Mouse (Mus musculus): Measurements from ENCODE around the gene Sbf2. TPM values are rescaled to one million over a fixed set of nuclear protein-coding genes. Genes with fewer than 3 reads are reported as not detected.

Gene Sbf2
- polyA plus RNA-seq, 1 experiment, result 8.8 TPM

- WGBS, result 73% methylated on average over 2 of the region's 2 CpGs
- no peak overlapping the region for H3K27ac ChIP-seq (ENCODE audit: control insufficient read depth, insufficient read depth, low read length)
- no peaks in the 10 kb centered on the region for H3K36me3 ChIP-seq (ENCODE audit: control insufficient read depth, insufficient read depth, low read length)
- TF ChIP-seq POLR2A (IDR thresholded peaks at IDR 0.05; ENCODE audit: control insufficient read depth, extremely low read depth, insufficient read depth, low read length, poor library complexity) (no peak), CTCF (IDR thresholded peaks at IDR 0.05; ENCODE audit: borderline replicate concordance, control insufficient read depth, extremely low read depth, insufficient read depth, low read length, poor library complexity) (no peak)
- DNase-seq, result no peak
- H3K27me3 ChIP-seq (ENCODE audit: control insufficient read depth, insufficient read depth, low read length), result no peaks in the 10 kb centered on the region
- peaks cover 5% of the 10 kb centered on the region for H3K4me1 ChIP-seq (replicated peaks; ENCODE audit: control insufficient read depth, insufficient read depth, low read length)
- no peak overlapping the region for H3K4me3 ChIP-seq (ENCODE audit: control insufficient read depth, insufficient read depth, low read length)
Observed at GRCm38 (mm10) chr7:110387565-110387964, 227.2 kb downstream of the Sbf2 start.

GRCm38 (mm10) chr7:110385482-110385881, 229.2 kb downstream of the Sbf2 start:
- no peak overlapping the region for H3K27ac ChIP-seq (ENCODE audit: control insufficient read depth, insufficient read depth, low read length)
- no peak for TF ChIP-seq CTCF (IDR thresholded peaks at IDR 0.05; ENCODE audit: borderline replicate concordance, control insufficient read depth, extremely low read depth, insufficient read depth, low read length, poor library complexity)
- TF ChIP-seq POLR2A (IDR thresholded peaks at IDR 0.05; ENCODE audit: control insufficient read depth, extremely low read depth, insufficient read depth, low read length, poor library complexity), result no peak
- H3K4me1 ChIP-seq (replicated peaks; ENCODE audit: control insufficient read depth, insufficient read depth, low read length), result peaks cover 9% of the 10 kb centered on the region

DNA sequence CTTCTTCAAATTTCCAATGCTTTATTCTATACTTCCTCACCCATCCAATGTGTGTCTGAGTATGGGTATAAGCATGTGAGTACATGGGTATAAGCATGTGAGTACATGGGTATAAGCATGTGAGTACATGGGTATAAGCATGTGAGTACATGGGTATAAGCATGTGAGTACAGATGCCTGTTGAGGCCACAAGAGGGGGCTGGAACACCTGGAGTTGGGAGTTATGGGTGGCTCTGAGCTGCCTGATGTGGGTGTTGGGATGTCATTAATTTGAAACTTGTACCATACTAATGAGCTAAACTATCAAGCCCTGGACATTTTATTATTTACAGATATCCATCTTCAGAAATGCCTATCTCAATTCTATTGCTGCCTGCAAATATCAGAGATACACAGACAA, 230.4 kb downstream of the Sbf2 start:
- no peak overlapping the region for H3K27ac ChIP-seq (ENCODE audit: control insufficient read depth, insufficient read depth, low read length)
- no peaks in the 10 kb centered on the region for H3K27me3 ChIP-seq (ENCODE audit: control insufficient read depth, insufficient read depth, low read length)
- no peaks in the 10 kb centered on the region for H3K36me3 ChIP-seq (ENCODE audit: control insufficient read depth, insufficient read depth, low read length)
- no peak overlapping the region for H3K4me3 ChIP-seq (ENCODE audit: control insufficient read depth, insufficient read depth, low read length)
- DNase-seq, result no peak
- H3K4me1 ChIP-seq (replicated peaks; ENCODE audit: control insufficient read depth, insufficient read depth, low read length), result peaks cover 9% of the 10 kb centered on the region
- no peak for TF ChIP-seq POLR2A (IDR thresholded peaks at IDR 0.05; ENCODE audit: control insufficient read depth, extremely low read depth, insufficient read depth, low read length, poor library complexity)
- TF ChIP-seq CTCF (IDR thresholded peaks at IDR 0.05; ENCODE audit: borderline replicate concordance, control insufficient read depth, extremely low read depth, insufficient read depth, low read length, poor library complexity), result no peak

More at GRCm38 (mm10) chr7:110385482-110385881, 229.2 kb downstream of the Sbf2 start:
- Histone ChIP-seq H3K4me3 (ENCODE audit: control insufficient read depth, insufficient read depth, low read length) (no peak overlapping the region), H3K27me3 (ENCODE audit: control insufficient read depth, insufficient read depth, low read length) (no peaks in the 10 kb centered on the region), H3K36me3 (ENCODE audit: control insufficient read depth, insufficient read depth, low read length) (no peaks in the 10 kb centered on the region)
- WGBS, result 91% methylated on average over 1 of the region's 1 CpGs
- no peak for DNase-seq

DNA sequence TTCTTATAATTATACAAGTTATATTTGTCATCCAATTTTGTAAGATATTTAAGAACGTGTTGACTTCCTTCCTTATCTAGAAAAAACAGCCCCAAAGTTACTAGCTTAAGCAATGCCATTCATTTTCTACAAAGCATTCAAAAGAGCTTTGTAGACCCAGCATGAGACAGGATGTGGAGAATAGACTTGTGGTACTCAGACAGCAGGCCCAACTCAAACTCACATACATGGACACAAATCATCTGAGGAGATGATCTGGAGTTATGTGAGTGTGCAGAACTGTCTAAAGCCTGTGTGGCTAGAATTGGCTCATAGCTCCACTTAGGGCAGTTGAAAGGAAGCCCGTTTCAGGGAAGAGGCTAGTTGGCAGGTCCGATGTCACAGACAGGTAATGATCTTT, 233.1 kb downstream of the Sbf2 start:
- Histone ChIP-seq H3K4me1 (replicated peaks; ENCODE audit: control insufficient read depth, insufficient read depth, low read length) (peaks cover 4% of the 10 kb centered on the region; the same call in 1 of the 2 replicates), H3K4me3 (ENCODE audit: control insufficient read depth, insufficient read depth, low read length) (no peak overlapping the region), H3K36me3 (ENCODE audit: control insufficient read depth, insufficient read depth, low read length) (no peaks in the 10 kb centered on the region), H3K27me3 (ENCODE audit: control insufficient read depth, insufficient read depth, low read length) (no peaks in the 10 kb centered on the region), H3K27ac (ENCODE audit: control insufficient read depth, insufficient read depth, low read length) (no peak overlapping the region)
- DNase-seq, result no peak
- TF ChIP-seq CTCF (IDR thresholded peaks at IDR 0.05; ENCODE audit: borderline replicate concordance, control insufficient read depth, extremely low read depth, insufficient read depth, low read length, poor library complexity), result no peak
- no peak for TF ChIP-seq POLR2A (IDR thresholded peaks at IDR 0.05; ENCODE audit: control insufficient read depth, extremely low read depth, insufficient read depth, low read length, poor library complexity)
- WGBS, result 57% methylated on average over 3 of the region's 3 CpGs

DNA sequence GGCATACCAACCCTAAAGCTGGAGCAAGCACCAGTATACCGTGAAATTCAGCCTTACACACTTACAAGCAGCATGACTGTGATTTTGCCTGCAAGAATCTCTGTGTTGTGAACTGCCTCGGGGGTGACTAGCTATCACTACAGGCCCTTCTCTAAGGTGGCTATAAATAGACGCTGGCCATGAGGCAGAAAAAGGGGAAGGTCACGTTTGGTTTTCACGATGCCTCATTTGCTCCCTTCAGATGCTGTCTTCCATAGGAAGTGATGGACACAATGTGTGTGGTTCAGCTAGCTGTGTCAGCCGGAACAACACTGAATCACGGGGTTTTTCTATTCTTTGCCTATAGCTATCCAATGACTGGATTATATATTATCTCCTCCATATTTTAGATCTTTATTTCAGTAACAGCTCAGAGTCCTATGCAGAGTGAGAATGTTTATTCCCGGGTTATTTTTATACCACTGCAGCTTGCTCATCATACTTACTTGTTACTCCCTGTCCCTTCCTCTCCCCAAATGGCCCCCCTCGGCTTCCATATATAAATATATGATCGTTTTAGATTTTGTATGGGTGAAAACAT, 235.3 kb downstream of the Sbf2 start:
- no peak for DNase-seq
- TF ChIP-seq CTCF (IDR thresholded peaks at IDR 0.05; ENCODE audit: borderline replicate concordance, control insufficient read depth, extremely low read depth, insufficient read depth, low read length, poor library complexity) (no peak), POLR2A (IDR thresholded peaks at IDR 0.05; ENCODE audit: control insufficient read depth, extremely low read depth, insufficient read depth, low read length, poor library complexity) (no peak)
- Histone ChIP-seq H3K4me1 (replicated peaks; ENCODE audit: control insufficient read depth, insufficient read depth, low read length) (peaks cover 6% of the 10 kb centered on the region; the same call in 1 of the 2 replicates), H3K27me3 (ENCODE audit: control insufficient read depth, insufficient read depth, low read length) (no peaks in the 10 kb centered on the region), H3K36me3 (ENCODE audit: control insufficient read depth, insufficient read depth, low read length) (no peaks in the 10 kb centered on the region), H3K27ac (ENCODE audit: control insufficient read depth, insufficient read depth, low read length) (no peak overlapping the region), H3K4me3 (ENCODE audit: control insufficient read depth, insufficient read depth, low read length) (no peak overlapping the region)
- WGBS, result 55% methylated on average over 10 of the region's 10 CpGs

GRCm38 (mm10) chr7:110372529-110372928, 242.2 kb downstream of the Sbf2 start:
- Histone ChIP-seq H3K27me3 (ENCODE audit: control insufficient read depth, insufficient read depth, low read length) (no peaks in the 10 kb centered on the region), H3K36me3 (ENCODE audit: control insufficient read depth, insufficient read depth, low read length) (no peaks in the 10 kb centered on the region), H3K4me3 (ENCODE audit: control insufficient read depth, insufficient read depth, low read length) (no peak overlapping the region), H3K4me1 (replicated peaks; ENCODE audit: control insufficient read depth, insufficient read depth, low read length) (0 out of 2 replicates have a peak, but pooled peaks cover 3% of the 10 kb centered on the region), H3K27ac (ENCODE audit: control insufficient read depth, insufficient read depth, low read length) (no peak overlapping the region)
- no peak for DNase-seq
- TF ChIP-seq CTCF (IDR thresholded peaks at IDR 0.05; ENCODE audit: borderline replicate concordance, control insufficient read depth, extremely low read depth, insufficient read depth, low read length, poor library complexity) (no peak), POLR2A (IDR thresholded peaks at IDR 0.05; ENCODE audit: control insufficient read depth, extremely low read depth, insufficient read depth, low read length, poor library complexity) (no peak)
- 63% methylated on average over 4 of the region's 4 CpGs for WGBS

GRCm38 (mm10) chr7:110362005-110362404, 252.7 kb downstream of the Sbf2 start:
- Histone ChIP-seq H3K36me3 (ENCODE audit: control insufficient read depth, insufficient read depth, low read length) (no peaks in the 10 kb centered on the region), H3K27me3 (ENCODE audit: control insufficient read depth, insufficient read depth, low read length) (no peaks in the 10 kb centered on the region), H3K4me1 (replicated peaks; ENCODE audit: control insufficient read depth, insufficient read depth, low read length) (no peaks in the 10 kb centered on the region), H3K27ac (ENCODE audit: control insufficient read depth, insufficient read depth, low read length) (no peak overlapping the region), H3K4me3 (ENCODE audit: control insufficient read depth, insufficient read depth, low read length) (no peak overlapping the region)
- WGBS, result 97% methylated on average over 11 of the region's 11 CpGs
- DNase-seq, result no peak
- TF ChIP-seq CTCF (IDR thresholded peaks at IDR 0.05; ENCODE audit: borderline replicate concordance, control insufficient read depth, extremely low read depth, insufficient read depth, low read length, poor library complexity) (no peak), POLR2A (IDR thresholded peaks at IDR 0.05; ENCODE audit: control insufficient read depth, extremely low read depth, insufficient read depth, low read length, poor library complexity) (no peak)

All from thymus, adult 2 months (tissue).